Mouse (Mus musculus): ENCODE data around the gene Fhad1.

The Fhad1 gene

GRCm38 (mm10) chr4:141886385-141886968 lies 128.4 kb downstream of the Fhad1 start:
- DNase-seq (ENCODE audit: extremely low spot score, low spot score): no peak

GRCm38 (mm10) chr4:141885451-141885850 lies 129.4 kb downstream of the Fhad1 start:
- DNase-seq (ENCODE audit: extremely low spot score, low spot score): no peak

GRCm38 (mm10) chr4:141882858-141883257 lies 132.0 kb downstream of the Fhad1 start:
- no peak for DNase-seq (ENCODE audit: extremely low spot score, low spot score)

GRCm38 (mm10) chr4:141881950-141882349 lies 132.9 kb downstream of the Fhad1 start:
- no peak for DNase-seq (ENCODE audit: extremely low spot score, low spot score)

GRCm38 (mm10) chr4:141881289-141881914 lies 133.5 kb downstream of the Fhad1 start:
- DNase-seq (ENCODE audit: extremely low spot score, low spot score): no peak

- no peak for DNase-seq (ENCODE audit: extremely low spot score, low spot score)
These were observed 135.0 kb downstream of the Fhad1 start for GRCm38 (mm10) chr4:141879875-141880274.

- no peak for DNase-seq (ENCODE audit: extremely low spot score, low spot score)
These were observed 135.8 kb downstream of the Fhad1 start for GRCm38 (mm10) chr4:141879074-141879473.

DNA sequence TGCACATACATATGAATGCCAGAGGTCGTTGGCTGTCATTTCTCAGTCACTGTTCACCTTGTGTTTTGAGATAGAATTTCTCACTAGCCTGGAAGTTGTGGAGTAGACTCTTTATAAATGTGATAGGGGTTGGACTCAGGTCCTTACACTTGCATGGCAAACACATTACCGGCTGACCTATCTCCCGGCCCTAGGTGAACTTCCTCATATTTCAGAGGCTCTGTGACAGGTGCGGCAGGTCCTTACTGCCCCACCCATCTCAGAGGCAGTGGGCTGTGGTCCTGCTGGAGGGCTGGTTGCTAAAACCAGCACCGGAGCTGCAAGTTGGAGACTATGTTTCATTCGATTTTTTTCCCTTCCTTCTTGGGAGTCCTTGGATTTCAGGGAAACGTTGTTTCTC lies 136.3 kb downstream of the Fhad1 start:
- no peak for DNase-seq (ENCODE audit: extremely low spot score, low spot score)

DNA sequence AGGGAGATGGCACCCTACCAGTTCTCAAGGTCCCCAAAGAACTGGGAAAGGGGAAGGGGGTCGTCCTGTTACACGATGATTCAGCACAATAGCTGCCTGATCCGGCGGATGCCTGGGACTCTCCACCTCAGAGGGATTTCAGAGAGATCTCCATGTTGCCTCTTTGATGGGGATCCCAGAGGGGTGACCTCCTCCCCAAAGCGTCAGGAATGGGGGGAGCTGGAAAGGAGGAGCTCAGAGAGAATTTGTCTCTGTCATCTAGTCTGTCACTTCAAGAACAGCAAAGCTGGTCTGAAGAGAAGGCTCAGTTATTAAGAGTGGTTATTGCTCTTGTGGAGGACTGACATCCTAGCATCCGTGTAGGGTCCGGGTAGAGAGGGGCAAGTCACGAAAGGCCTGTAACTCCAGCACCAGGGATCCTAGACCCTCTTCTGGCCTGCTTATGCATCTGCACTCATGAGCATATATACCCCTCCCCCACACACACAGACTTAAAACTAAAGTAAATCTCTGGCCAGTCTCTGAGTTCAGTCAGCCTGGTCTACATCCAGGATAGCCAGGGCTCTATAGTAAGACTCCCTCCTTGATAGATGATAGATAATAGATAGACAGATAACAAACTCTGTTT lies 139.3 kb downstream of the Fhad1 start:
- DNase-seq (ENCODE audit: extremely low spot score, low spot score): no peak

DNA sequence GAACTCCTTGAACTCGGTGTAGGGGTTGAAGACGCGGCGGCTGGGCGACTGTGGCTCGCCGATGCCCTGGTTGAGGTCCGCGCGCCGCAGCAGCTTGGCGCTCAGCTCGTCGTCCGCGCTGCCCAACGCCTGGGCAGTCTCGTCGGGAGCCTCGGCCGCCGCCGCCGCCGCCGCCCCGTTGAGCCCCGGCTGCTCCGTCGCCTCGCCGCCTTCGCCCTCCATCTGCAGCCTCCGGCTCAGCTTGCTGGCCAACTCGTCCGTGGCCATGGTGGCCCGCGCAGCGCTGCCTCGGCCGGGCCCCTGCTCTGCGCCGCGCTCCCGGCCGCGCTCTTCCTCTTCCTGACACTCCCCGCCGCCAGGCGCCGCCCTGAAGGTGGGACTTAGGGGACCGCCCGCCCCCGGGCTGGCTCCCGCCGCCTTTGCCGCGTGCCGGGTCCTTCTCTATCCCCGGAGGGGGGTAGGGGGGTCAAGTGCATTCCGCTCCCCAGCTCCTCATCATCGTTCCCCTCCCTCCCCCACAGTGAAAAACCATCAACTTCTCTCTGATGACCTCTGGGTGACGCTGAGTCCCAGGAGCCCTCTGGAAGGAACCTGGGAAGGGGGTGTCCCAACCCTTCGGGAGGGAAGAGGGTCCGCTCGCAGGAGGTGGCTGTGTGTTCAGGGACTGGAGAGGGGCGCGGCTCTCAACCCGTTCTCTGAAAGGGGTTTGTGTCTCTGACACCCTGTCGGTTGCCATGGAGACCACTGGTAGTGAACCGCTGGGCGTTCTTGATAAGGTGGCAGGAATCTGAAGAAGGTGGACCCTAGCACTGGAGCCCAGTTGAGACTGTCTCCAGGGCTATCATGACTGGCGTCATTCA lies 140.1 kb downstream of the Fhad1 start, which contains the start of gene Efhd2:
Efhd2 (minus strand) TSS at position 320 of the 860 bp plus-strand sequence.
- peak; percentile 74 for DNase-seq (ENCODE audit: extremely low spot score, low spot score)

DNA sequence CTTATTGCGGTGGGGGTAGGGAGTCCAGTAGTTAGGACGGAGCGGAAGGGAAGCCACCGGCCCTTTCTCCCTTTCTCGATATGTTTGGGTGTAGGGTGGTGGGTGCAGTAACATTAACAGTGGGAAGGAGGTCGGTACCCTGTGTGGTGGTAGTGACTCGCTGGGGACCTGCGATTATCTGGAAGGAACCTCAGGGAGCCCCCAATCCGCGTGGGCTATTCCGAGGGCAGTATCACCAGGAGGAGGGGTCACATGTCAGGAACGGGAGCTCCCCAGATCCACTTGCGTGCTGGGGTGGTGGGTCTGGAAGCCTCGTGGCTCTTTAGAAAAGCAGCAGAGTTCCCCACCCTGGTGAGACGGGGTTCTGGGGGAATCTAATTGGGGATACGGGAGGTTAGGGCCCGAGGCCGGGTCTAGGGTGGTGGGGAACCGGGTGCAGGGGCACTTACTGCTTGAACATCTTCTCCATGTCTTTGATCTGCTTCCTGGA lies 140.7 kb downstream of the Fhad1 start:
- DNase-seq (ENCODE audit: extremely low spot score, low spot score): no peak

DNA sequence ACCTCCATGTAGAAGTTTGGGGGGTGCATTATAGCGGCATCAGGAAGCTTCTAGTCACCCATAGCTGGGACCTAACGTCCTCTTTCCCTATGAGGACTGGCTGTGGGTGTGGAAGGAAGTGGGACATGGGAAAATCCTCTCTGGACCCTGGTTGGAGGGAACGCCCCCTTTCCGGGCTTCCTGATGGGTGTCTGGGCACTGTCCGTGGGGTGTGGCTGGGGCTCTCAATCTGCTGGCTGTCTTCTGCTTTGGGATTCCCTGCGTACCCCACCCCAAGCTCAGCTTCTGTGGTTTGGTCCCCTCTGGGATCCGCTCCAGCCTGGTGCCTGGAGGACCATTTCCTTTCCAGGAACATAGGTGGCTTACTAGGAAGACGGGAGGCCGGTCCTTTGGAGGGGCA lies 141.9 kb downstream of the Fhad1 start:
- DNase-seq (ENCODE audit: extremely low spot score, low spot score): no peak

DNA sequence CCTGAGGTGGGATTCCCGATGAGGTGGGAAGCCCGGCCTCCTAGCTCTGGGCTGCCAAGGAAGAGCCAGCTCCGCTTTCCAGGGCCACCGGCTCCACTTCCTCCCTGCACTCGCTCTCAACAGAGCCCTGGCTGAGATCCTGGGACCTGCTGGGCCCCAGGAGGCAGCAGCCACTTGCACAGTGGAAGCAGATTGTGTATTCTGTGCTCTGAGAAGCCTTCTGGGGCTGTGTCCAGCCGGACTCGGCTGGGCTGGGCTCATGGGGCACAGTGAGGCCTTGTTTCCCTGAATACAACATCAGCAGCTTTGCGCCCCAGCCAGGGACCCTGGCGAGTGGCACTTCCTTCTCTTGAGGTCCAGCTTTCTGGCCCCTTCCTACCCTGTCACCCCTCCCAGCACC lies 143.0 kb downstream of the Fhad1 start:
- DNase-seq (ENCODE audit: extremely low spot score, low spot score): no peak

DNA sequence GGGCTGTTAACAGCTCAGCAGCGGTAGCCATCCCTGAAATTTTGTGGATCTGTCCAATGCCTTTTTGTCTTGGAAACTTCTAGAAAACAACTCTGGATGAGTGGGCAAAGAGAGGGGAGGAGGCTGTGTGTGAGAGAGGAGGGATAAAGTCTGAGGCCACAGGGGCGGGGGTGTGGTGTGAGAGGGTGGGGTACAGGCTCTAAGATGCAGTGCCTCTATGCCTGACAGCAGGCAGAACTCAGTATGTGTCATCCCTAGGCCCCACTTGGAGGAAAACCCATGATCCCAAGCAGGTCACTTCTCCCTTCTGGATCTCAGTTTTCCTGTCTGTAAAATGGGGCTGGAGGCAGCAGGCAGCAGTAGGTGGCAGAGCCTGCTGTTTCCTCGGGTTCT lies 143.6 kb downstream of the Fhad1 start:
- no peak for DNase-seq (ENCODE audit: extremely low spot score, low spot score)

- no peak for DNase-seq (ENCODE audit: extremely low spot score, low spot score)
These were observed 144.1 kb downstream of the Fhad1 start for GRCm38 (mm10) chr4:141870666-141871332.

DNA sequence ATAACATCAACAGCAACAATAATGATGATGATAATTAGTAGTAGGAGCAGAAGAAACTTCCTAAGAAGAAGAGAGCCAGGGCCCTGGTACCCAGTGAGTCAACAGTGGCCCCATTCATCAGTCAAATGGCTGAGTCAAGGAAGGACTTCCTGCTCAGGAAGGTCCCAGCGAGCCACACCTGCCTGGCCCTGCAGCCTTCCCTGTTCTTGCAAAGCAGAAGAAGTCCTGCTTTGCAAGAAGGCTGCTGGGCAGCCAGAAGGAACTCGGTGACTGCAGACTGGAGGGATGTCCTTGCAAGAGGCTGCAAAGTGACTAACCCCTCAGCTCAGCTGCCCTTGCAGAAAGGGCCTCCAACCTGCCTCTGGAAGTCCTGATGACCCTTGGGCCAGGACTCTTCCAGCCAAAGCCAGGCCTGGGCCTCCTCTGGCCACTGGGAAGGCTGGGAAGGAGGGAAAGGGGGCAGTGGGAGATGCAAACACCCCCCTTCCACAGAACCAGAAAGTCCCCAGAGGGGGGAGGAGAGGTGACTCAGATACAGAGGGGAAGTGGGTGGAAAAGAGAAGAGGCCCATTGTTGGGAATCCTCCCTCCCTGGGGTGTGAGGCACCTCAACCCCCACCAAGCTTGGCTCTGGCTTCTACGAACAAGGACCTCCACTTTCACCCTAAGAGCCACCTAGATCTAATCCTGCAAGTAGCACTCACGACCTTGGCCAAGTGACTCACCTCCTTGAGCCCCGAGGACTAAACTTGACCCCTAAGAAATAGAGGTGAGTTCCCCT lies 145.3 kb downstream of the Fhad1 start:
- DNase-seq (ENCODE audit: extremely low spot score, low spot score): no peak

- no peak for DNase-seq (ENCODE audit: extremely low spot score, low spot score)
These were observed 146.8 kb downstream of the Fhad1 start for GRCm38 (mm10) chr4:141868051-141868450.

DNA sequence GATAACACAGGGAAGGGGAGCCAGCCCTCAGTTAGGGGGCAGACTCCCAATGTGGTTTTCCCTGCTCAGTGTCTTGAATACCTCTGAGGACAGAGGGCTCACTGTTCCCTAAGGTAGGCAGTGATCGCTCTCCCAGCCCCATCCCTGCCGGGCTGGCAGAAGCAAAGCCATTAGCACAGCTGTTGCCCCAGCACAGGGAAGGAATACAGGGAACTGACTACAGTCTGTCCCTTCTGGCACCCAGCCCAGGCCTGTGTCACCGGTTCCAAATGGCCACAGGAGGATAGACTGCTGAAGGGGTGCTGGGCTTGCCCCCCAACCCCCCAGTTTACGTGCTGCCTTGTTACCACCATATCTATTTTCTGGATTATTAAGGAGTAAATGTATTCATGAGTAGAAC lies 147.4 kb downstream of the Fhad1 start:
- no peak for DNase-seq (ENCODE audit: extremely low spot score, low spot score)

GRCm38 (mm10) chr4:141866933-141867490 lies 147.9 kb downstream of the Fhad1 start:
- DNase-seq (ENCODE audit: extremely low spot score, low spot score): no peak

DNA sequence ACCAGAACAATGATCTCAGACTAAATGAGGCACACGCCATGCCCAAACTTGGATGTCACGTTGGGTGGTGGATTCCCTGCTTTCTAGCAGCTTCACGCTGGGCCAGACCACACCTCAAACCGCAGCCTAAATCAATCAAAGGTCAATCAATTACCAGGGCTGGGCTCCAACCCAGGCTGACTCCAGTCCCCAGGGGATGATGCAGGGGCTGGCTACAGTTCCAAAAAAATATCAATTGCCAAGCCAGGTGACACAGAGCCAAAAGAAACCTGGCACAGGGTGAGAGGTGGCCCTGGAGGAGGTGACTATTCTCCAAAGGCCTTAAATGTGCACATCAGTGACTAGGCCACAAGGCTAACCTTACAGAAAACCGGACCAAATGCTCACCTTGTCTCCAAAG lies 149.3 kb downstream of the Fhad1 start:
- DNase-seq (ENCODE audit: extremely low spot score, low spot score): no peak

All from neural tube, embryonic 10.5 days (tissue).